Mouse (Mus musculus) cortical plate, adult 2 months (tissue): ENCODE data around the gene Pde3b.

ENCODE experiments used
- CTCF ChIP-seq: fragments of 200-500 bp; IDR thresholded peaks from 2 replicates; pipeline ENCODE4 v1.5.1; 2011; ENCODE audit warnings: mild to moderate bottlenecking, control low read depth, low read length; ENCODE audit not compliant: insufficient read depth; ENCODE audit errors: extremely low read depth
- POLR2A ChIP-seq: fragments of 200-500 bp; IDR thresholded peaks from 2 replicates; pipeline ENCODE4 v1.6.1; 2011; ENCODE audit warnings: mild to moderate bottlenecking, low read length, control low read depth; ENCODE audit not compliant: insufficient read depth; ENCODE audit errors: extremely low read depth

DNA sequence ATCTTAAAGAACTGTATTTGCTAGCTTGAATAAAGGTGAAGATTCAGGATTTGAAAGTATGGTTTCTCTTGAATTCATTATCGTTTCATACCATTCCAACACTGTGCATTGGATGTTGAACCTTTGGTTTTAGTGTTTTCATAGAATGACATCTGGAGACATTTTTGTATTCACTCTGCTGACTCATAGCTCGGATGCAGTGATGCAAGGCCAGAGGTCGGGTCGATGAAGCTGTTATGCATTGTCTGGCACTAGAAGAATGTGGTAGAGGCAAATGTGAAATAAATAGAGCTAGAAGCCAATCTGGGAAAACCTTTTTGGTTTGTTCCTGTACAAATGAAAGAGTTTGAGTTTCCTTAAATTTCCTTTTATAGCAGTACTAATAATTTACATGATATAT is 16.9 kb downstream of the Pde3b start:
- TF ChIP-seq POLR2A, result no peak
- TF ChIP-seq CTCF, result no peak
